Mouse (Mus musculus): ENCODE measurements around the gene Bbs2.

DNA sequence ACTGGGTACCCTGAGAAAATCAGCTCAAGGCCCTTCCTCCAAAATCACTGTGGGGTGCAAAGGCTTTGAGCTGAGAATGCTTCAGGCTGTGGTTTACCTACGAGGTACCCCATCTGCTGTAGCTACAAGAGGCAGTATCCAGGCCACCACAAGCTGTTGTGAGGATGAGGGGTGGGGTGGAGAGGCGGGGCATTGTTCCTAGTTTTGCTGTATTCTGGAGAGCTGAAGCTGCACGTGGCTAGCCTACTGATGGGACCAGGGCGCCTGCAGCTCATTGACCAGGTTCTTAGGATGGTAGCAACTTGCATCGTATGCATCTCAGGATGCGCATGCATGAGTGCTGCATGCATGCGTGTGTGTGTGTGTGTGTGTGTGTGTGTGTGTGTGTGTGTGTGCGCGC is 22.9 kb upstream of the Bbs2 start:
- TF ChIP-seq CTCF (IDR thresholded peaks at IDR 0.05; ENCODE audit: borderline replicate concordance, control insufficient read depth, extremely low read depth, insufficient read depth, low read length, poor library complexity) (no peak), POLR2A (IDR thresholded peaks at IDR 0.05; ENCODE audit: control insufficient read depth, extremely low read depth, insufficient read depth, low read length, poor library complexity) (no peak)

All from thymus, adult 2 months (tissue).